Mouse (Mus musculus) forebrain, embryonic 11.5 days (tissue): ENCODE data around the gene Olfr551. TPM values are rescaled to one million over a fixed set of nuclear protein-coding genes. Genes with fewer than 3 reads are reported as not detected.
"Not testable (repeated sequence)": the region's sequence is repeated elsewhere in the genome, so short reads cannot be mapped to it uniquely, and the experiment has no call there.

Experiments
- ATAC-seq: fragments of 200-750 bp; cut with Nextera tagmentation; replicated peaks from 2 replicates; pipeline ENCODE4 v1.8.0; 2017; ENCODE audit warnings: moderate TSS enrichment; ENCODE audit not compliant: low FRiP score
- DNase-seq: peaks from one replicate; pipeline ENCODE4 v3.0.0-alpha.2; 2017; ENCODE audit warnings: low spot score
- H3K27ac ChIP-seq: fragments of 300-500 bp; sonication (generic); 2 replicates; pipeline ENCODE4 v1.5.1; 2014; ENCODE audit warnings: low read depth, low read length
- H3K27me3 ChIP-seq: fragments of 300-500 bp; sonication (generic); 2 replicates; pipeline ENCODE4 v1.6.1; 2014; ENCODE audit warnings: mild to moderate bottlenecking, low read length, mixed read lengths; ENCODE audit not compliant: control insufficient read depth, insufficient read depth
- H3K36me3 ChIP-seq: fragments of 300-500 bp; sonication (generic); 2 replicates; pipeline ENCODE4 v1.6.1; 2014; ENCODE audit warnings: mild to moderate bottlenecking, low read length, moderate library complexity, mixed read lengths; ENCODE audit not compliant: control insufficient read depth, insufficient read depth
- H3K4me1 ChIP-seq: fragments of 300-500 bp; sonication (generic); replicated peaks from 2 replicates; pipeline ENCODE4 v1.6.1; 2014; ENCODE audit warnings: low read length, mixed read lengths; ENCODE audit not compliant: control insufficient read depth, insufficient read depth
- H3K4me2 ChIP-seq: fragments of 300-500 bp; sonication (generic); 2 replicates; pipeline ENCODE4 v1.6.1; 2014; ENCODE audit warnings: low read depth, mild to moderate bottlenecking, low read length, moderate library complexity, mixed read lengths; ENCODE audit not compliant: severe bottlenecking
- H3K4me3 ChIP-seq: fragments of 300-500 bp; sonication (generic); 2 replicates; pipeline ENCODE4 v1.5.1; 2014; ENCODE audit warnings: low read depth, low read length
- H3K9ac ChIP-seq: fragments of 300-500 bp; sonication (generic); 2 replicates; pipeline ENCODE4 v1.6.1; 2014; ENCODE audit warnings: low read length
- H3K9me3 ChIP-seq: fragments of 300-500 bp; sonication (generic); 2 replicates; pipeline ENCODE4 v1.6.1; 2016; ENCODE audit warnings: low read length, mixed read lengths; ENCODE audit not compliant: control insufficient read depth
- WGBS: fragments of 180-500 bp; shearing (Covaris S2); extraction: QIAGEN DNeasy Blood & Tissue Kit; methylation state at CpG from one replicate; pipeline ENCODE4 v1.1.7; 2014; 5-methylcytosine and 5-hydroxymethylcytosine counted together
- polyA plus RNA-seq: library from polyadenylated mRNA; unstranded; fragments of >200 nt; fragmentation: Nextera tagmentation; extraction: Ambion mirVana; gene quantifications from 2 replicates; pipeline ENCODE4 v1.2.1, GENCODE M21; 2014

The Olfr551 gene
- not detected in 2 replicates for polyA plus RNA-seq

DNA sequence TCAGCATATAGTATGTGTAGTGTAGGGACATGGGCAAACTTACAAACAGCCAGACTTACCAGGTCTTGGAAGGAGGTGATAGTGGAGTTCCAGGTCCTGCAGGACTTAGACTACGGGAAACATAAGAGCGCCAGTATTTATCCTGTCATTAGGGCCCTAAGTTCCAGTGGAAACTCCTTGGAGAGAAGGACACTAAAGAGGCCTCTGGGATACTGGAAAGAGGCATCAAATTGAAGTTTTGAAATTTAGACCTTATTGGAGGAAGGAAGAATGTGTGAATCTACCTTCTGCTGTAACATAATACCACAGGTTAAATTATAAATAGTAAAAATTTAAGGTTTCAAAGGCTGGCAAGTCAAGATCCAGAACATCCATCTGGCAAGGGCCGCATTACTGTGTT lies at the start of gene Olfr551:
Gene Olfr551 (minus strand): TSS at position 101 of the 400 bp plus-strand sequence.
- no peak for DNase-seq
- Histone ChIP-seq H3K9me3 (no peaks in the 10 kb centered on the region), H3K4me1 (no peaks in the 10 kb centered on the region), H3K9ac (no peak within 1 kb of the TSS), H3K4me3 (no peak within 1 kb of the TSS), H3K27me3 (no peaks in the 10 kb centered on the region), H3K36me3 (no peaks in the 10 kb centered on the region), H3K27ac (no peak within 1 kb of the TSS), H3K4me2 (no peak within 1 kb of the TSS)
- WGBS, result 94% methylated on average over 3 of the region's 3 CpGs
- no peak for ATAC-seq

DNA sequence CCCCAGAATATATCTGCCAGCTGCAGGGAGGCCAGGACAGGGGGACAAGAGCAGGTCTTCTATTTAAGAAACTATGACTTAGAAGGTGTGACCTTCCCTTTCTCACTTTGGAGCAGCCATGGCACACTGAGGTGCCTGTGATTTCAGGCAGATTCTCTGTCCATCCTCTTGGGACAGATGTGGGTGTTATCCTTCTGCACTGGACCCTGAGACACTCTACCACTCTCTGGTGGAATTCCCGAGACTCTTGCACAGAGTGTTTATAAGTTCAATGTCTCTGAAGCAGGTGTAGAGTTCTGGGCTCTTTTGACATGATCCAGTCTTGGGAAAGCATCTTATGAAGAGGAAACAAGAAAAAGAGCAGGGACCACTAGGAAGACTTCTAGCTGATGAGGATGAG lies 46.4 kb upstream of the Olfr551 start, which contains the start of gene Olfr554:
Gene Olfr554 (plus strand): TSS at position 301 of the 400 bp plus-strand sequence.
- Histone ChIP-seq H3K9ac (no peak within 1 kb of the TSS), H3K4me2 (no peak within 1 kb of the TSS), H3K27ac (no peak within 1 kb of the TSS), H3K9me3 (no peaks in the 10 kb centered on the region), H3K36me3 (no peaks in the 10 kb centered on the region), H3K4me1 (no peaks in the 10 kb centered on the region), H3K27me3 (no peaks in the 10 kb centered on the region), H3K4me3 (no peak within 1 kb of the TSS)
- ATAC-seq, result no peak
- WGBS, result 78% methylated on average over 1 of the region's 1 CpGs
- DNase-seq, result no peak

DNA sequence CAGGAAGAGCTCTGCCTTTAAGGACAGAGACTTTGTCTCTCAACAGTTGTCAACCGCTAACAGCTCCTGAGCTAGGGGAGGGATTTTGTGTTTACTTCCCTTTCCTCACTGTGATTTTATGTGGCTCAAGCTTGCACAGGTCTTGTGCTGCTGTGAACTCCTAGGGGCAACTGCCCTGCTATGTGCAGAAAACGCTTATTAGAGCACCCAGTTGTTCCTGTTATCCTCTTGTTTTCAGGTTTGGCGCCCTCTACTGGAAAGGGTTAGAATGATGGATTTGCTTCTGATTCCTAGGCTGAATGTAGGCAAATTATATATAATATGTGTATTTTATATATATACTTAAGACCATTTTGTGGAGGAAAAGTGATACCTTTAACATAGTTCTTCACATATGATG lies 45.0 kb upstream of the Olfr551 start:
- Histone ChIP-seq H3K27ac (no peak overlapping the region), H3K36me3 (no peaks in the 10 kb centered on the region), H3K27me3 (no peaks in the 10 kb centered on the region), H3K4me3 (no peak overlapping the region), H3K9ac (no peak overlapping the region), H3K9me3 (no peaks in the 10 kb centered on the region), H3K4me2 (no peak overlapping the region), H3K4me1 (no peaks in the 10 kb centered on the region)
- ATAC-seq, result no peak
- DNase-seq, result no peak
- 30% methylated on average over 3 of the region's 3 CpGs for WGBS

DNA sequence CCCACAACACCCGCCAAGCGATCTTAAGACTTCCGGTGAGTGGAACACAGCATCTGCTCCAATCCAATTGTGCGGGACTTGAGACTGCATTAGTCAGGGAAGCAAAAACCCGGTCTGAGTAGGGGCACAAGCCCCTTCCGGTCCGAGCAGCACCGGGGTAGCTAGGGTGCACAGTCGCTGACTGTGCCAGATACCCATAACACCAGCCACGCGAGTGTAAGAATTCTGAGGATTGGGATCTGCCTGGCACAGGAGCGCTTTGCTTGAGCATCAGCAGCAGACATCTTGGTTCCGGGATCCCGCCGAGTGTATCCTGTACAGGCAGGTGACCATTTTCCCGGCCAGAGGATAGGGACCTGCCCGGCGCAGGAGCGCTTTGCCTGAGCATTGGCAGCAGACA lies 28.7 kb upstream of the Olfr551 start:
- WGBS, result 88% methylated on average over 18 of the region's 19 CpGs

DNA sequence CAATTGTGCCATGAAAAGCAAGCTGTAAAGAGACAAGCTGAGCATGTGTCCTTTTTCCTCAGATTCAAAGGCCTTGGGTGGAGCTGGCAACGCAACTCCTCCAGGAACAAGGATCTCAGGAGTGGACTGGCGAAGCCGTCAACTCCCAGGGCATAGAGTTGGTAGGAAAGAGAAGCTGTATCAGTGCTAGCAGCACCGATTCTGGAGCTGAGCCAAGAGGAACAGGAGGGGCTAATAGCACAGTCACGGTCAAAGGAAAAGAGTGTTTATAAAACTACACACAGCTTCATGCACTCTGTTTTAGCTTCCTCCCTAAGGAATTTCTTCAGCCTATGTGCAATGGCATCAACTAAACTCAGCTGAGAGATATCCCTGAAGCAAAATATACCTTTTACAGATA lies 27.9 kb upstream of the Olfr551 start:
- H3K9me3 ChIP-seq, result no peaks in the 10 kb centered on the region
- H3K27me3 ChIP-seq, result no peaks in the 10 kb centered on the region
- 86% methylated on average over 5 of the region's 5 CpGs for WGBS
- no peak overlapping the region for H3K4me3 ChIP-seq
- DNase-seq, result no peak
- H3K4me2 ChIP-seq, result no peak overlapping the region
- H3K27ac ChIP-seq, result no peak overlapping the region
- H3K4me1 ChIP-seq, result no peaks in the 10 kb centered on the region
- no peak for ATAC-seq
- H3K9ac ChIP-seq, result no peak overlapping the region
- no peaks in the 10 kb centered on the region for H3K36me3 ChIP-seq

More for the DNA sequence above, 28.7 kb upstream of the Olfr551 start:
- not testable (repeated sequence) for H3K4me2 ChIP-seq, ATAC-seq, H3K9ac ChIP-seq, H3K4me3 ChIP-seq, H3K36me3 ChIP-seq, DNase-seq, H3K9me3 ChIP-seq, H3K27me3 ChIP-seq, H3K4me1 ChIP-seq, H3K27ac ChIP-seq

DNA sequence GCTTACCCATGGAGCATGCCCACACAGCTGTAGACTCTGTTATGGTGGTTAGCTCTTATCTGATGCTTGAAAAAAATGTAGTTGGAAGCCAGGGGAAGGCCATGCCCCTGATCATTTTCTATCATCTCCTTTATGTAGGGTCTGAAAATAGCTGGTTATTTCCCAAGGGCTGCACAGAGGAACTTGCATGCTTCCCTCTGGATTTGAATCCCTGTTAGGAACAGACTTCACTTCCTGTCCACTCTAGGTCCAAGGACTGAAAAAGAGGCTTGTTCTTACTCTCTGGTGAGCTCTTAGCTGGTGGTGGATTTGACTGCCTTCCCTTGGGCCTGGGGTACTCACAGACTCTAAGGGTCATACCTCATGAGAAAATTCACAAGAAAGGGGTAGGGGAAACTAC lies 26.4 kb upstream of the Olfr551 start, which contains the start of gene Olfr553:
Gene Olfr553 (minus strand): TSS at position 101 of the 400 bp plus-strand sequence.
- no peaks in the 10 kb centered on the region for H3K27me3 ChIP-seq
- no peaks in the 10 kb centered on the region for H3K36me3 ChIP-seq
- H3K4me1 ChIP-seq, result no peaks in the 10 kb centered on the region
- DNase-seq (no peak), ATAC-seq (no peak)
- no peaks in the 10 kb centered on the region for H3K9me3 ChIP-seq
- no peak within 1 kb of the TSS for H3K4me2 ChIP-seq
- H3K4me3 ChIP-seq, result no peak within 1 kb of the TSS
- H3K27ac ChIP-seq, result no peak within 1 kb of the TSS
- H3K9ac ChIP-seq, result no peak within 1 kb of the TSS

DNA sequence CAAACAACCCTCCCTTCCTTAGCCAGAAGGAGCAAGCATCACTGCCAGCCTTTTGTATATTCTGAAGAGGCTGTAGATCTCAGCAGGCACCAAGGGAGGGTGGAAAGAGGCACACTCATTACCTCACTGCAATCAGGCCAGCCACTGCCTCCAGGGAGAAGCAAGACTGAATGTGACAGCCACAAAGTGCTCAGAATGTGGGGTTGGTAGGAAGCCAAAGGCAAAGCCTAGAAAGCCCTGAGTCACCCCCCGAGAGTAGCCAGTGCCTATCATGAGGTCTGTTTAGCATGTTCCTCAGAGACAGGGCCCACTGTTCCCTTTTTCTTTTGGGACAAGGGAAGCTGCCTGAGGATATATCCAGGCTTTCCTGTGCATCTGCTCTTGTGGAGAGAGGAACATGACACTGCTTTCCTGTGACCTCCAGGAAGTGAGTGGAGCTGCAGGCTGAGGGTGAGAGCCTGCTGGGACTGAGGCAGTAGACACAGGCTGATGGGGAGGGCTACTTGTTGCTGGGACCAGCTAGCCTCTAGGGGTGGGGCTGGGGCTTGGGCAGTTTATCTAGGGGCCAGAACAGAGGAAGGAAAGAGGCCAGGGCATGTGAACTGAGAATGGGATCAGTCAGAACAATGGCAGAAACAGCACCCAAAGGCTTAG lies 5.8 kb upstream of the Olfr551 start, which contains the start of gene Olfr552:
Gene Olfr552 (plus strand): TSS at position 393 of the 654 bp plus-strand sequence.
- Histone ChIP-seq H3K36me3 (no peaks in the 10 kb centered on the region), H3K4me1 (no peaks in the 10 kb centered on the region), H3K4me2 (no peak within 1 kb of the TSS), H3K4me3 (no peak within 1 kb of the TSS), H3K27me3 (no peaks in the 10 kb centered on the region), H3K9ac (no peak within 1 kb of the TSS), H3K27ac (no peak within 1 kb of the TSS), H3K9me3 (no peaks in the 10 kb centered on the region)
- 70% methylated on average over 1 of the region's 1 CpGs for whole genome bisulfite sequencing
- no peak for DNase-seq
- ATAC-seq, result no peak

DNA sequence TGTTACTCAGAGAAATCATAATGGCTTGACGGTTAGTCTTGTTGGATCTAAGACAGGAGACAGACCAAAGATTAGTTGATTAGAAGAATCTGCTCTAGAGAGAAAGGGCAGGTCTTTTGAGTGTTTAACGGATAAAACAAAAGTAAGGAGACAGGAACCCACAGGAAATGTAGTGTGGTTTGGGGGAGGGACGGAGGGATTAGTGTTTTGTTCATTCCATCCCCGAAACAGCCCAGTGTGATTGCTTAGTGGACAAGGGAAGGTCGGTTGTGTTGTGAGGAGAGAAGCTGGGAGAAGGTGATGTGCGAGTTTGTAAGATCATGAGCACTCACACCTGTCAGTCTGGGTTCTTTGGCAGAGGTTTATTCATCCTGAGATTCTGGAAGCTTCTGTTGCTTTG lies 15.7 kb downstream of the Olfr551 start:
- H3K27me3 ChIP-seq, result no peaks in the 10 kb centered on the region
- ATAC-seq (no peak), DNase-seq (no peak)
- no peak overlapping the region for H3K4me3 ChIP-seq
- H3K27ac ChIP-seq, result no peak overlapping the region
- H3K4me1 ChIP-seq, result no peaks in the 10 kb centered on the region
- no peaks in the 10 kb centered on the region for H3K9me3 ChIP-seq
- WGBS, result 59% methylated on average over 6 of the region's 6 CpGs
- no peaks in the 10 kb centered on the region for H3K36me3 ChIP-seq
- no peak overlapping the region for H3K4me2 ChIP-seq
- H3K9ac ChIP-seq, result no peak overlapping the region
